Mouse (Mus musculus): ENCODE results near the gene Lzts2.

DNA sequence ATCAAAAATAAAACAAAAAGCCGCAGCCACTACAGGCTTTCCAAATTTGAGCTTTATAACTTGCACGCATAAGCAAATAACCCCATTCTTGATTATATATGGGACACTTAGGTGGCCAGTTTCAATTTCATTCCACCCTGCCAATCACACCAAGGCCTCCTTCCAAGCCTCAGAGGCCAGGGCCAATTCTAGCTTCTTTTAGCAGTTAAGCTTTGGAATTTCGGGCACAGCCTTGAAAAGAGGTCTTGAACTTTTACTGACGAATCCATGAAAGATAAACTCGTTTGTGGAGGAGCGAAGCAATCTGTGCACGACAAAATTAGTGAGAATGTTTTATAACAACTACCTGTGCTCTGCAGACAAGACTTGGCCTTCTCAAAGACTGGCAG is 43.5 kb downstream of the Lzts2 start:
- TF ChIP-seq TAL1 (IDR thresholded peaks at IDR 0.05; ENCODE audit: low read length) (no peak), GATA1 (IDR thresholded peaks at IDR 0.05; ENCODE audit: low read length) (no peak)

All from erythroblast, embryonic 14.5 days (primary cell).